Mouse (Mus musculus) kidney, adult 2 months (tissue): ENCODE results near the gene Hist2h3c1.

Experiments
- CTCF ChIP-seq: fragments of 200-500 bp; conservative IDR thresholded peaks from 2 replicates; pipeline ENCODE4 v1.5.1; 2011; ENCODE audit warnings: low read depth, mild to moderate bottlenecking, control low read depth, low read length, moderate library complexity, mixed read lengths; ENCODE audit not compliant: insufficient read depth, insufficient read length
- POLR2A ChIP-seq: fragments of 200-500 bp; IDR thresholded peaks from one replicate; pipeline ENCODE4 v1.6.1; 2011; ENCODE audit warnings: low read depth, low read length, control low read depth

DNA sequence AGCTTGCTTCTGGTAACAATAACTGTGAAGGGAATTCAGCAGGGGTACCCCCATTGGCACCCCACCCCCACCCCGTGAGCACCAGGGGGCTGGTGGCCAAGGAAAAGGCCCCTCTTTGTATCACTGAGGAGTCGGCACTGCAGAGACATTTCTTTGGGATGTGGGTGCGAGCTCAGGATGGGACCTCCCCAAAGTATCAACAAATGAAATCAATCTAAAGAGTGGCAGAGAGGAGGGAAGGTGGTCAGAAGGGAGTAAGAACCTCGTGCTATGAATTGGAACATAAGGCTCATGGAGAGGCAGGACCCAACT lies 2.5 kb downstream of the Hist2h3c1 start:
- TF ChIP-seq POLR2A (no peak), CTCF (no peak)
